Mouse (Mus musculus) adipose tissue, adult 10 weeks (tissue): ENCODE results near the gene Pde1a. TPM values are rescaled to one million over a fixed set of nuclear protein-coding genes. Genes with fewer than 3 reads are reported as not detected.

Experiments used
- polyA plus RNA-seq: library from polyadenylated mRNA; stranded (reverse); fragments of 350-450 nt; fragmentation: Illumina TruSeq; extraction: RNeasy Lipid Tissue Mini Kit (QIAGEN cat#74804); gene quantifications from one replicate; pipeline ENCODE4 v1.2.3, GENCODE M21; 2014; ENCODE audit warnings: low read depth, low replicate concordance

Pde1a gene
- 35.9 TPM for polyA plus RNA-seq

DNA sequence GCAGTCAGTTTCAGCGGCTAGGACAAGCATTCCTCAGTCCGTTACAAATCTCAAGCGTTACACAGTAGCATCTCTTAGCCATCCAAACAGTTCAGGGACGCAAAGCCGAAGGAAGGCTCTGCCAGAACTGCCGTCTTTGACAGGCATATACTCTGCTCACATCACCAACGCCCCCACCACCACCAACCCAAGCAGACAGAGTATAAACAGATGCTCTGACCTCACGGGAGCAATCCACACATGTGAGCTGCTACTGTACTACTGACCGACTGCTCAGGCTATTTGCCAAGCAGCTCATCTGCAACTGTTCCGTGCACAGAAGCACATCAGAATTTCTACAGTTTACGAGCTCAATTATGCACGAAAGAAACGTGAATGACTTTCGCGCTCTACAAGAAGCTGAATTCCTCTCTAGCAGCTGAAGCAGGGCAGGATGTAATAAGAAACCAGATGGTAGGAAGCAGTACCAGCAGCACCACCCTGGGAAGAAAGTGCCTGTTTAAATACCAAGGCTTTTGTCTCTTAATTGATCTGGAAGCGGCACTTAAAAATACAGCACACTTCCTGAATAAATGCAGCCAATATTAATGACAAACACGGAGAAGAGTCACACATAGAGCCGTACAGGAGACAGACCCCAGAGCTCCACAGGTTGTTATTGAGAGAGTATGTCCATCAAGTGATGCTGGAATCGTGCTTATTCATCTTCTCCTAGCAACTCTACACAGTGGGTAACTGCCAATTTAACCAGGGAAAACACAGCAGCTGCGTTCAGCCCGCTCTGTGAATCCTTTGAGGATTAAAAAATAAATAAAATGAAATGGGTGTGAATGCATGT lies at the start of gene Pde1a:
TSS of gene Pde1a (minus strand) at position 598 of the 838 bp plus-strand sequence.

Other genes with a start within 250 kb of the Pde1a start
- gene Prdx6b, start 163.0 kb upstream of the Pde1a start, polyA plus RNA-seq: 4.7 TPM
- 403 TPM for gene Dnajc10, start 186.0 kb upstream of the Pde1a start, polyA plus RNA-seq